Mouse (Mus musculus): ENCODE results near the gene Txnrd1. TPM values are rescaled to one million over a fixed set of nuclear protein-coding genes. Genes with fewer than 3 reads are reported as not detected.

Gene Txnrd1
- polyA plus RNA-seq, 1 experiment from 2014 or later: 107 TPM

GRCm38 (mm10) chr10:82900546-82900945 is 66.8 kb downstream of the Txnrd1 start:
- ATAC-seq (replicated peaks; ENCODE audit: low FRiP score): no peak
- H3K9ac ChIP-seq: no peak overlapping the region
- WGBS: 48% methylated on average over 7 of the region's 7 CpGs
- 0 out of 2 replicates have a peak, but pooled peaks cover 3% of the 10 kb centered on the region for H3K4me1 ChIP-seq
- H3K36me3 ChIP-seq: peaks cover 27% of the 10 kb centered on the region
- no peak overlapping the region for H3K4me2 ChIP-seq
- no peaks in the 10 kb centered on the region for H3K27me3 ChIP-seq
- H3K4me3 ChIP-seq (replicated peaks): no peak overlapping the region
- no peak overlapping the region for H3K27ac ChIP-seq
- no peaks in the 10 kb centered on the region for H3K9me3 ChIP-seq (replicated peaks)

- Histone ChIP-seq H3K4me2 (no peak overlapping the region), H3K4me3 (replicated peaks) (no peak overlapping the region), H3K4me1 (0 out of 2 replicates have a peak, but pooled peaks cover 3% of the 10 kb centered on the region), H3K27ac (no peak overlapping the region), H3K9me3 (replicated peaks) (no peaks in the 10 kb centered on the region), H3K27me3 (no peaks in the 10 kb centered on the region), H3K36me3 (peaks cover 18% of the 10 kb centered on the region), H3K9ac (no peak overlapping the region)
- ATAC-seq (replicated peaks; ENCODE audit: low FRiP score): peak; percentile 76
- 6% methylated on average over 7 of the region's 7 CpGs for WGBS
Observed at GRCm38 (mm10) chr10:82901436-82901835, 67.7 kb downstream of the Txnrd1 start.

- Histone ChIP-seq H3K36me3 (no peaks in the 10 kb centered on the region), H3K27me3 (no peaks in the 10 kb centered on the region), H3K4me1 (peaks cover 5% of the 10 kb centered on the region), H3K4me3 (replicated peaks) (no peak overlapping the region), H3K27ac (no peak overlapping the region), H3K9ac (no peak overlapping the region), H3K9me3 (replicated peaks) (no peaks in the 10 kb centered on the region), H3K4me2 (no peak overlapping the region)
- no peak for ATAC-seq (replicated peaks; ENCODE audit: low FRiP score)
- 86% methylated on average over 7 of the region's 7 CpGs for WGBS
Observed at GRCm38 (mm10) chr10:82908526-82908925, 74.8 kb downstream of the Txnrd1 start.

GRCm38 (mm10) chr10:82909382-82909781 is 75.6 kb downstream of the Txnrd1 start:
- 18% methylated on average over 9 of the region's 9 CpGs for WGBS

GRCm38 (mm10) chr10:82910198-82910597 is 76.4 kb downstream of the Txnrd1 start:
- no peak overlapping the region for H3K27ac ChIP-seq
- H3K9ac ChIP-seq: no peak overlapping the region
- WGBS: 78% methylated on average over 3 of the region's 3 CpGs
- H3K4me2 ChIP-seq: no peak overlapping the region
- H3K36me3 ChIP-seq: no peaks in the 10 kb centered on the region
- H3K4me3 ChIP-seq (replicated peaks): no peak overlapping the region
- peaks cover 5% of the 10 kb centered on the region for H3K4me1 ChIP-seq
- H3K27me3 ChIP-seq: no peaks in the 10 kb centered on the region
- no peak for ATAC-seq (replicated peaks; ENCODE audit: low FRiP score)
- H3K9me3 ChIP-seq (replicated peaks): no peaks in the 10 kb centered on the region

More at GRCm38 (mm10) chr10:82909382-82909781, 75.6 kb downstream of the Txnrd1 start:
- peak overlapping the region; percentile 37 for H3K4me2 ChIP-seq
- ATAC-seq (replicated peaks; ENCODE audit: low FRiP score): peak; percentile 54; the same call in 1 of the 2 replicates
- no peaks in the 10 kb centered on the region for H3K9me3 ChIP-seq (replicated peaks)
- H3K27me3 ChIP-seq: no peaks in the 10 kb centered on the region
- H3K27ac ChIP-seq: no peak overlapping the region
- H3K4me1 ChIP-seq: peaks cover 5% of the 10 kb centered on the region
- no peak overlapping the region for H3K9ac ChIP-seq
- H3K4me3 ChIP-seq (replicated peaks): no peak overlapping the region
- H3K36me3 ChIP-seq: no peaks in the 10 kb centered on the region

GRCm38 (mm10) chr10:82913238-82913637 is 79.5 kb downstream of the Txnrd1 start:
- Histone ChIP-seq H3K4me3 (replicated peaks) (no peak overlapping the region), H3K4me1 (peaks cover 5% of the 10 kb centered on the region), H3K27me3 (no peaks in the 10 kb centered on the region), H3K4me2 (no peak overlapping the region), H3K9ac (no peak overlapping the region), H3K27ac (no peak overlapping the region), H3K9me3 (replicated peaks) (no peaks in the 10 kb centered on the region), H3K36me3 (no peaks in the 10 kb centered on the region)
- ATAC-seq (replicated peaks; ENCODE audit: low FRiP score): no peak
- 61% methylated on average over 4 of the region's 4 CpGs for WGBS

- Histone ChIP-seq H3K9ac (no peak overlapping the region), H3K36me3 (no peaks in the 10 kb centered on the region), H3K9me3 (replicated peaks) (no peaks in the 10 kb centered on the region), H3K27me3 (no peaks in the 10 kb centered on the region), H3K4me3 (replicated peaks) (no peak overlapping the region), H3K4me1 (peaks cover 5% of the 10 kb centered on the region), H3K4me2 (no peak overlapping the region), H3K27ac (no peak overlapping the region)
- ATAC-seq (replicated peaks; ENCODE audit: low FRiP score): no peak
- WGBS: 87% methylated on average over 6 of the region's 6 CpGs
Observed at GRCm38 (mm10) chr10:82913772-82914171, 80.0 kb downstream of the Txnrd1 start.

GRCm38 (mm10) chr10:82918675-82919074 is 84.9 kb downstream of the Txnrd1 start:
- Histone ChIP-seq H3K4me2 (no peak overlapping the region), H3K36me3 (no peaks in the 10 kb centered on the region), H3K27ac (no peak overlapping the region), H3K27me3 (no peaks in the 10 kb centered on the region), H3K4me1 (no peaks in the 10 kb centered on the region), H3K9me3 (replicated peaks) (no peaks in the 10 kb centered on the region), H3K4me3 (replicated peaks) (no peak overlapping the region), H3K9ac (no peak overlapping the region)
- 71% methylated on average over 2 of the region's 2 CpGs for WGBS
- no peak for ATAC-seq (replicated peaks; ENCODE audit: low FRiP score)

- no peaks in the 10 kb centered on the region for H3K4me1 ChIP-seq
- H3K27ac ChIP-seq: no peak overlapping the region
- no peak for ATAC-seq (replicated peaks; ENCODE audit: low FRiP score)
- no peaks in the 10 kb centered on the region for H3K36me3 ChIP-seq
- no peak overlapping the region for H3K9ac ChIP-seq
- H3K4me2 ChIP-seq: no peak overlapping the region
- 93% methylated on average over 4 of the region's 4 CpGs for WGBS
- H3K4me3 ChIP-seq (replicated peaks): no peak overlapping the region
- no peaks in the 10 kb centered on the region for H3K27me3 ChIP-seq
- no peaks in the 10 kb centered on the region for H3K9me3 ChIP-seq (replicated peaks)
Observed at GRCm38 (mm10) chr10:82919404-82919980, 85.7 kb downstream of the Txnrd1 start.

GRCm38 (mm10) chr10:82923547-82923946 is 89.8 kb downstream of the Txnrd1 start:
- H3K4me3 ChIP-seq (replicated peaks): no peak overlapping the region
- WGBS: 66% methylated on average over 3 of the region's 3 CpGs
- no peak for ATAC-seq (replicated peaks; ENCODE audit: low FRiP score)
- H3K27me3 ChIP-seq: no peaks in the 10 kb centered on the region
- no peaks in the 10 kb centered on the region for H3K9me3 ChIP-seq (replicated peaks)
- H3K9ac ChIP-seq: no peak overlapping the region
- H3K4me2 ChIP-seq: no peak overlapping the region
- H3K36me3 ChIP-seq: no peaks in the 10 kb centered on the region
- no peak overlapping the region for H3K27ac ChIP-seq
- no peaks in the 10 kb centered on the region for H3K4me1 ChIP-seq

GRCm38 (mm10) chr10:82924750-82925149 is 91.0 kb downstream of the Txnrd1 start:
- WGBS: 91% methylated on average over 2 of the region's 2 CpGs
- no peaks in the 10 kb centered on the region for H3K9me3 ChIP-seq (replicated peaks)
- no peak overlapping the region for H3K4me3 ChIP-seq (replicated peaks)
- ATAC-seq (replicated peaks; ENCODE audit: low FRiP score): no peak
- no peaks in the 10 kb centered on the region for H3K4me1 ChIP-seq
- H3K27me3 ChIP-seq: no peaks in the 10 kb centered on the region
- H3K4me2 ChIP-seq: no peak overlapping the region
- no peak overlapping the region for H3K9ac ChIP-seq
- no peaks in the 10 kb centered on the region for H3K36me3 ChIP-seq
- no peak overlapping the region for H3K27ac ChIP-seq

- Histone ChIP-seq H3K9me3 (replicated peaks) (no peaks in the 10 kb centered on the region), H3K36me3 (no peaks in the 10 kb centered on the region), H3K27me3 (no peaks in the 10 kb centered on the region), H3K9ac (no peak overlapping the region), H3K27ac (no peak overlapping the region), H3K4me1 (no peaks in the 10 kb centered on the region), H3K4me3 (replicated peaks) (no peak overlapping the region), H3K4me2 (no peak overlapping the region)
- ATAC-seq (replicated peaks; ENCODE audit: low FRiP score): no peak
- 66% methylated on average over 2 of the region's 2 CpGs for WGBS
Observed at GRCm38 (mm10) chr10:82925624-82926023, 91.9 kb downstream of the Txnrd1 start.

- Histone ChIP-seq H3K4me2 (no peak overlapping the region), H3K4me1 (no peaks in the 10 kb centered on the region), H3K9me3 (replicated peaks) (no peaks in the 10 kb centered on the region), H3K27ac (no peak overlapping the region), H3K4me3 (replicated peaks) (no peak overlapping the region), H3K27me3 (no peaks in the 10 kb centered on the region), H3K9ac (no peak overlapping the region), H3K36me3 (no peaks in the 10 kb centered on the region)
- ATAC-seq (replicated peaks; ENCODE audit: low FRiP score): no peak
- 71% methylated on average over 13 of the region's 13 CpGs for WGBS
Observed at GRCm38 (mm10) chr10:82935018-82935633, 101.4 kb downstream of the Txnrd1 start.
